Mouse (Mus musculus) skeletal muscle tissue, adult 2 months (tissue): ENCODE measurements around the gene Lrp5.
A peak's percentile ranks its signal among the peaks of the same experiment; 100 is the strongest.
"Not testable (repeated sequence)": the region's sequence is repeated elsewhere in the genome, so short reads cannot be mapped to it uniquely, and the experiment has no call there.

ENCODE experiments used
- DNase-seq: peaks from one replicate; pipeline ENCODE4 v3.0.0-alpha.2; 2012; ENCODE audit warnings: low read depth, low spot score

The Lrp5 gene

GRCm38 (mm10) chr19:3612534-3613273 is 73.7 kb downstream of the Lrp5 start:
- DNase-seq, result no peak

- DNase-seq, result peak; percentile 21
Measured at GRCm38 (mm10) chr19:3611730-3612129, 74.6 kb downstream of the Lrp5 start.

GRCm38 (mm10) chr19:3610886-3611285 is 75.5 kb downstream of the Lrp5 start:
- DNase-seq, result no peak

- no peak for DNase-seq
Measured at GRCm38 (mm10) chr19:3609826-3610225, 76.5 kb downstream of the Lrp5 start.

- DNase-seq, result no peak
Measured at GRCm38 (mm10) chr19:3594316-3594715, 92.0 kb downstream of the Lrp5 start.

GRCm38 (mm10) chr19:3593379-3594055 is 92.8 kb downstream of the Lrp5 start:
- no peak for DNase-seq

GRCm38 (mm10) chr19:3589968-3590367 is 96.4 kb downstream of the Lrp5 start:
- DNase-seq, result no peak

GRCm38 (mm10) chr19:3589547-3589946 is 96.8 kb downstream of the Lrp5 start:
- no peak for DNase-seq

- not testable (repeated sequence) for DNase-seq
Measured at GRCm38 (mm10) chr19:3587729-3588128, 98.6 kb downstream of the Lrp5 start.

- DNase-seq, result peak; percentile 25
Measured at GRCm38 (mm10) chr19:3586540-3586939, 99.8 kb downstream of the Lrp5 start.

GRCm38 (mm10) chr19:3586026-3586425 is 100.3 kb downstream of the Lrp5 start:
- no peak for DNase-seq

- DNase-seq, result no peak
Measured at GRCm38 (mm10) chr19:3581326-3581725, 105.0 kb downstream of the Lrp5 start.

- DNase-seq, result no peak
Measured at GRCm38 (mm10) chr19:3577911-3578290, 108.5 kb downstream of the Lrp5 start.

GRCm38 (mm10) chr19:3577265-3577910 is 109.0 kb downstream of the Lrp5 start:
- no peak for DNase-seq

- no peak for DNase-seq
Measured at GRCm38 (mm10) chr19:3576451-3577264, 109.7 kb downstream of the Lrp5 start.

- peak; percentile 99 for DNase-seq
Measured at GRCm38 (mm10) chr19:3575632-3576384, 110.6 kb downstream of the Lrp5 start, which contains the start of gene Ppp6r3. Ppp6r3 (minus strand) TSS chr19:3575749.

- DNase-seq, result peak; percentile 89
Measured at GRCm38 (mm10) chr19:3575276-3575631, 111.1 kb downstream of the Lrp5 start.

GRCm38 (mm10) chr19:3574593-3575094 is 111.7 kb downstream of the Lrp5 start:
- no peak for DNase-seq

- peak; percentile 77 for DNase-seq
Measured at GRCm38 (mm10) chr19:3564309-3564708, 122.1 kb downstream of the Lrp5 start.

GRCm38 (mm10) chr19:3562752-3563151 is 123.6 kb downstream of the Lrp5 start:
- peak; percentile 44 for DNase-seq

- no peak for DNase-seq
Measured at GRCm38 (mm10) chr19:3562298-3562697, 124.1 kb downstream of the Lrp5 start.
